Mouse (Mus musculus): ENCODE measurements around the gene Dlx5. TPM values are rescaled to one million over a fixed set of nuclear protein-coding genes. Genes with fewer than 3 reads are reported as not detected.

The Dlx5 gene
- polyA plus RNA-seq, 1 experiment from 2014 or later: 6.7 TPM

- Histone ChIP-seq H3K36me3 (ENCODE audit: control insufficient read depth, insufficient read depth, low read length) (no peaks in the 10 kb centered on the region), H3K9me3 (ENCODE audit: control insufficient read depth, low read depth, low read length) (no peaks in the 10 kb centered on the region), H3K27me3 (ENCODE audit: control insufficient read depth, insufficient read depth, low read length) (peaks cover 76% of the 10 kb centered on the region), H3K4me2 (replicated peaks; ENCODE audit: low read depth, low read length) (no peak overlapping the region), H3K4me1 (ENCODE audit: control insufficient read depth, insufficient read depth, low read length) (no peaks in the 10 kb centered on the region), H3K4me3 (ENCODE audit: low read depth, low read length) (0 out of 2 replicates have a peak overlapping the region, but pooled peaks have one; percentile 2), H3K27ac (ENCODE audit: low read length) (no peak overlapping the region), H3K9ac (replicated peaks; ENCODE audit: low read depth, low read length) (no peak overlapping the region)
- no peak for ATAC-seq (ENCODE audit: insufficient number of reproducible peaks, insufficient read depth, low FRiP score, low read depth)
- 3% methylated on average over 34 of the region's 34 CpGs for WGBS
Observed at GRCm38 (mm10) chr6:6877981-6878840, 3.7 kb downstream of the Dlx5 start.

- WGBS: 13% methylated on average over 5 of the region's 5 CpGs
- Histone ChIP-seq H3K27me3 (ENCODE audit: control insufficient read depth, insufficient read depth, low read length) (peaks cover 75% of the 10 kb centered on the region), H3K27ac (ENCODE audit: low read length) (no peak overlapping the region), H3K4me2 (replicated peaks; ENCODE audit: low read depth, low read length) (no peak overlapping the region), H3K4me3 (ENCODE audit: low read depth, low read length) (no peak overlapping the region), H3K36me3 (ENCODE audit: control insufficient read depth, insufficient read depth, low read length) (no peaks in the 10 kb centered on the region), H3K9ac (replicated peaks; ENCODE audit: low read depth, low read length) (no peak overlapping the region), H3K4me1 (ENCODE audit: control insufficient read depth, insufficient read depth, low read length) (no peaks in the 10 kb centered on the region), H3K9me3 (ENCODE audit: control insufficient read depth, low read depth, low read length) (no peaks in the 10 kb centered on the region)
- ATAC-seq (ENCODE audit: insufficient number of reproducible peaks, insufficient read depth, low FRiP score, low read depth): no peak
Observed at GRCm38 (mm10) chr6:6877346-6877910, 4.5 kb downstream of the Dlx5 start.

GRCm38 (mm10) chr6:6876731-6877130, 5.2 kb downstream of the Dlx5 start:
- Histone ChIP-seq H3K4me1 (ENCODE audit: control insufficient read depth, insufficient read depth, low read length) (no peaks in the 10 kb centered on the region), H3K27ac (ENCODE audit: low read length) (no peak overlapping the region)

GRCm38 (mm10) chr6:6876231-6876630, 5.7 kb downstream of the Dlx5 start:
- no peak overlapping the region for H3K27ac ChIP-seq (ENCODE audit: low read length)
- H3K9ac ChIP-seq (replicated peaks; ENCODE audit: low read depth, low read length): no peak overlapping the region
- no peaks in the 10 kb centered on the region for H3K9me3 ChIP-seq (ENCODE audit: control insufficient read depth, low read depth, low read length)
- H3K27me3 ChIP-seq (ENCODE audit: control insufficient read depth, insufficient read depth, low read length): peaks cover 74% of the 10 kb centered on the region
- H3K4me2 ChIP-seq (replicated peaks; ENCODE audit: low read depth, low read length): no peak overlapping the region
- WGBS: 0% methylated on average over 2 of the region's 2 CpGs
- H3K4me1 ChIP-seq (ENCODE audit: control insufficient read depth, insufficient read depth, low read length): no peaks in the 10 kb centered on the region
- H3K4me3 ChIP-seq (ENCODE audit: low read depth, low read length): no peak overlapping the region
- H3K36me3 ChIP-seq (ENCODE audit: control insufficient read depth, insufficient read depth, low read length): no peaks in the 10 kb centered on the region
- no peak for ATAC-seq (ENCODE audit: insufficient number of reproducible peaks, insufficient read depth, low FRiP score, low read depth)

More at GRCm38 (mm10) chr6:6876731-6877130, 5.2 kb downstream of the Dlx5 start:
- Histone ChIP-seq H3K4me3 (ENCODE audit: low read depth, low read length) (no peak overlapping the region), H3K9ac (replicated peaks; ENCODE audit: low read depth, low read length) (no peak overlapping the region), H3K4me2 (replicated peaks; ENCODE audit: low read depth, low read length) (no peak overlapping the region), H3K9me3 (ENCODE audit: control insufficient read depth, low read depth, low read length) (no peaks in the 10 kb centered on the region), H3K27me3 (ENCODE audit: control insufficient read depth, insufficient read depth, low read length) (peaks cover 77% of the 10 kb centered on the region), H3K36me3 (ENCODE audit: control insufficient read depth, insufficient read depth, low read length) (no peaks in the 10 kb centered on the region)
- WGBS: 11% methylated on average over 7 of the region's 7 CpGs
- ATAC-seq (ENCODE audit: insufficient number of reproducible peaks, insufficient read depth, low FRiP score, low read depth): no peak

- Histone ChIP-seq H3K4me3 (ENCODE audit: low read depth, low read length) (no peak overlapping the region), H3K9ac (replicated peaks; ENCODE audit: low read depth, low read length) (no peak overlapping the region), H3K9me3 (ENCODE audit: control insufficient read depth, low read depth, low read length) (no peaks in the 10 kb centered on the region), H3K4me1 (ENCODE audit: control insufficient read depth, insufficient read depth, low read length) (no peaks in the 10 kb centered on the region), H3K27me3 (ENCODE audit: control insufficient read depth, insufficient read depth, low read length) (peaks cover 73% of the 10 kb centered on the region), H3K36me3 (ENCODE audit: control insufficient read depth, insufficient read depth, low read length) (no peaks in the 10 kb centered on the region), H3K4me2 (replicated peaks; ENCODE audit: low read depth, low read length) (no peak overlapping the region), H3K27ac (ENCODE audit: low read length) (no peak overlapping the region)
- no peak for ATAC-seq (ENCODE audit: insufficient number of reproducible peaks, insufficient read depth, low FRiP score, low read depth)
- WGBS: 2% methylated on average over 9 of the region's 9 CpGs
Observed at GRCm38 (mm10) chr6:6875676-6876075, 6.2 kb downstream of the Dlx5 start.

GRCm38 (mm10) chr6:6875136-6875535, 6.7 kb downstream of the Dlx5 start:
- Histone ChIP-seq H3K4me2 (replicated peaks; ENCODE audit: low read depth, low read length) (no peak overlapping the region), H3K27me3 (ENCODE audit: control insufficient read depth, insufficient read depth, low read length) (peaks cover 77% of the 10 kb centered on the region), H3K4me3 (ENCODE audit: low read depth, low read length) (no peak overlapping the region), H3K27ac (ENCODE audit: low read length) (no peak overlapping the region), H3K4me1 (ENCODE audit: control insufficient read depth, insufficient read depth, low read length) (no peaks in the 10 kb centered on the region), H3K9ac (replicated peaks; ENCODE audit: low read depth, low read length) (no peak overlapping the region), H3K36me3 (ENCODE audit: control insufficient read depth, insufficient read depth, low read length) (no peaks in the 10 kb centered on the region), H3K9me3 (ENCODE audit: control insufficient read depth, low read depth, low read length) (no peaks in the 10 kb centered on the region)
- WGBS: 1% methylated on average over 11 of the region's 11 CpGs
- ATAC-seq (ENCODE audit: insufficient number of reproducible peaks, insufficient read depth, low FRiP score, low read depth): no peak

- Histone ChIP-seq H3K9me3 (ENCODE audit: control insufficient read depth, low read depth, low read length) (no peaks in the 10 kb centered on the region), H3K4me3 (ENCODE audit: low read depth, low read length) (no peak overlapping the region), H3K4me2 (replicated peaks; ENCODE audit: low read depth, low read length) (no peak overlapping the region), H3K36me3 (ENCODE audit: control insufficient read depth, insufficient read depth, low read length) (no peaks in the 10 kb centered on the region), H3K27ac (ENCODE audit: low read length) (no peak overlapping the region), H3K9ac (replicated peaks; ENCODE audit: low read depth, low read length) (no peak overlapping the region), H3K27me3 (ENCODE audit: control insufficient read depth, insufficient read depth, low read length) (peaks cover 81% of the 10 kb centered on the region), H3K4me1 (ENCODE audit: control insufficient read depth, insufficient read depth, low read length) (no peaks in the 10 kb centered on the region)
- no peak for ATAC-seq (ENCODE audit: insufficient number of reproducible peaks, insufficient read depth, low FRiP score, low read depth)
- 2% methylated on average over 24 of the region's 25 CpGs for WGBS
Observed at GRCm38 (mm10) chr6:6874073-6874771, 7.7 kb downstream of the Dlx5 start.

GRCm38 (mm10) chr6:6873476-6874072, 8.3 kb downstream of the Dlx5 start:
- Histone ChIP-seq H3K9ac (replicated peaks; ENCODE audit: low read depth, low read length) (no peak overlapping the region), H3K27me3 (ENCODE audit: control insufficient read depth, insufficient read depth, low read length) (peaks cover 80% of the 10 kb centered on the region), H3K4me2 (replicated peaks; ENCODE audit: low read depth, low read length) (no peak overlapping the region), H3K4me1 (ENCODE audit: control insufficient read depth, insufficient read depth, low read length) (no peaks in the 10 kb centered on the region), H3K9me3 (ENCODE audit: control insufficient read depth, low read depth, low read length) (no peaks in the 10 kb centered on the region), H3K4me3 (ENCODE audit: low read depth, low read length) (no peak overlapping the region), H3K36me3 (ENCODE audit: control insufficient read depth, insufficient read depth, low read length) (no peaks in the 10 kb centered on the region), H3K27ac (ENCODE audit: low read length) (no peak overlapping the region)
- no peak for ATAC-seq (ENCODE audit: insufficient number of reproducible peaks, insufficient read depth, low FRiP score, low read depth)
- WGBS: under 1% methylated on average over 19 of the region's 19 CpGs
